Mouse (Mus musculus) erythroblast, embryonic 14.5 days (primary cell): ENCODE measurements around the gene Shld2. TPM values are rescaled to one million over a fixed set of nuclear protein-coding genes. Genes with fewer than 3 reads are reported as not detected.

Experiments
- H3K27me3 ChIP-seq: 2 replicates; pipeline ENCODE4 v1.6.1; 2012; ENCODE audit warnings: inconsistent platforms; ENCODE audit not compliant: control insufficient read depth
- H3K36me3 ChIP-seq: 2 replicates; pipeline ENCODE4 v1.6.1; 2012; ENCODE audit warnings: mild to moderate bottlenecking, inconsistent platforms; ENCODE audit not compliant: control insufficient read depth
- H3K4me1 ChIP-seq: 2 replicates; pipeline ENCODE4 v1.6.1; 2012; ENCODE audit warnings: inconsistent platforms; ENCODE audit not compliant: control insufficient read depth
- H3K4me3 ChIP-seq: replicated peaks from 2 replicates; pipeline ENCODE3; 2012; ENCODE audit warnings: moderate library complexity, mild to moderate bottlenecking, inconsistent platforms
- H3K9me3 ChIP-seq: 2 replicates; pipeline ENCODE4 v1.6.1; 2012; ENCODE audit warnings: low read length, inconsistent platforms, mixed read lengths; ENCODE audit not compliant: control insufficient read depth
- GATA1 ChIP-seq: IDR thresholded peaks from 2 replicates; pipeline ENCODE4 v1.6.1; 2012; ENCODE audit warnings: low read length, inconsistent platforms, mixed read lengths
- TAL1 ChIP-seq: IDR thresholded peaks from 3 replicates; pipeline ENCODE4 v1.6.1; 2012; ENCODE audit warnings: low read length, inconsistent platforms, mixed read lengths
- polyA plus RNA-seq: library from polyadenylated mRNA; stranded (reverse); fragments of >175 nt; gene quantifications from 2 replicates; pipeline ENCODE4 v1.2.3, GENCODE M21; 2012

The Shld2 gene
- polyA plus RNA-seq, 1 experiment = 0.03 TPM

GRCm38 (mm10) chr14:34232866-34233680 is 77.2 kb downstream of the Shld2 start:
- no peaks in the 10 kb centered on the region for H3K27me3 ChIP-seq
- no peaks in the 10 kb centered on the region for H3K9me3 ChIP-seq
- no peaks in the 10 kb centered on the region; the same call in 1 of the 2 replicates for H3K36me3 ChIP-seq
- H3K4me3 ChIP-seq = no peak overlapping the region
- no peaks in the 10 kb centered on the region for H3K4me1 ChIP-seq
- no peak for TF ChIP-seq GATA1
- no peak for TF ChIP-seq TAL1

- H3K9me3 ChIP-seq = no peaks in the 10 kb centered on the region
- H3K27me3 ChIP-seq = no peaks in the 10 kb centered on the region
- no peak overlapping the region for H3K4me3 ChIP-seq
- TF ChIP-seq TAL1 (no peak), GATA1 (no peak)
- no peaks in the 10 kb centered on the region; the same call in 1 of the 2 replicates for H3K36me3 ChIP-seq
- no peaks in the 10 kb centered on the region for H3K4me1 ChIP-seq
These were observed 78.0 kb downstream of the Shld2 start for GRCm38 (mm10) chr14:34232340-34232739.

GRCm38 (mm10) chr14:34228830-34229506 is 81.3 kb downstream of the Shld2 start:
- no peak for TF ChIP-seq GATA1
- TF ChIP-seq TAL1 = no peak
- H3K9me3 ChIP-seq = no peaks in the 10 kb centered on the region
- H3K4me3 ChIP-seq = no peak overlapping the region
- no peaks in the 10 kb centered on the region; the same call in 1 of the 2 replicates for H3K36me3 ChIP-seq
- no peaks in the 10 kb centered on the region for H3K27me3 ChIP-seq
- H3K4me1 ChIP-seq = no peaks in the 10 kb centered on the region

GRCm38 (mm10) chr14:34227981-34228380 is 82.3 kb downstream of the Shld2 start:
- Histone ChIP-seq H3K36me3 (no peaks in the 10 kb centered on the region; the same call in 1 of the 2 replicates), H3K4me1 (no peaks in the 10 kb centered on the region), H3K9me3 (no peaks in the 10 kb centered on the region), H3K27me3 (no peaks in the 10 kb centered on the region), H3K4me3 (no peak overlapping the region)
- TF ChIP-seq TAL1 (no peak), GATA1 (no peak)

GRCm38 (mm10) chr14:34226566-34226965 is 83.7 kb downstream of the Shld2 start:
- no peaks in the 10 kb centered on the region for H3K36me3 ChIP-seq

GRCm38 (mm10) chr14:34225986-34226385 is 84.3 kb downstream of the Shld2 start:
- Histone ChIP-seq H3K9me3 (no peaks in the 10 kb centered on the region), H3K27me3 (no peaks in the 10 kb centered on the region; the same call in 1 of the 2 replicates), H3K36me3 (no peaks in the 10 kb centered on the region), H3K4me3 (no peak overlapping the region), H3K4me1 (no peaks in the 10 kb centered on the region)
- TF ChIP-seq GATA1 = no peak
- TF ChIP-seq TAL1 = no peak

More at GRCm38 (mm10) chr14:34226566-34226965, 83.7 kb downstream of the Shld2 start:
- Histone ChIP-seq H3K4me1 (no peaks in the 10 kb centered on the region), H3K27me3 (no peaks in the 10 kb centered on the region), H3K4me3 (no peak overlapping the region), H3K9me3 (no peaks in the 10 kb centered on the region)
- TF ChIP-seq TAL1 (no peak), GATA1 (no peak)

GRCm38 (mm10) chr14:34223362-34223898 is 86.9 kb downstream of the Shld2 start:
- no peaks in the 10 kb centered on the region for H3K36me3 ChIP-seq
- TF ChIP-seq GATA1 (no peak), TAL1 (no peak)
- H3K4me3 ChIP-seq = no peak overlapping the region
- H3K9me3 ChIP-seq = no peaks in the 10 kb centered on the region
- H3K4me1 ChIP-seq = no peaks in the 10 kb centered on the region
- peaks cover 22% of the 10 kb centered on the region for H3K27me3 ChIP-seq

GRCm38 (mm10) chr14:34221416-34222077 is 88.7 kb downstream of the Shld2 start:
- H3K4me1 ChIP-seq = no peaks in the 10 kb centered on the region
- TF ChIP-seq TAL1 (no peak), GATA1 (no peak)
- peaks cover 22% of the 10 kb centered on the region for H3K27me3 ChIP-seq
- H3K36me3 ChIP-seq = no peaks in the 10 kb centered on the region
- no peaks in the 10 kb centered on the region for H3K9me3 ChIP-seq
- H3K4me3 ChIP-seq = no peak overlapping the region
